Mouse (Mus musculus) cerebral cortex, adult 2 months (tissue): ENCODE results near the gene C1rl.

Source experiments
- WGBS: fragments of 180-500 bp; shearing (Covaris S2); methylation state at CpG from one replicate; pipeline ENCODE4 v1.1.7; 2018; 5-methylcytosine and 5-hydroxymethylcytosine counted together

C1rl gene

GRCm38 (mm10) chr6:124492842-124493561, at the start of gene C1rl:
TSS of gene C1rl (plus strand) at chr6:124493113.
- 42% methylated on average over 4 of the region's 4 CpGs for WGBS

- 83% methylated on average over 2 of the region's 2 CpGs for WGBS
These were observed 49.6 kb upstream of the C1rl start for GRCm38 (mm10) chr6:124443338-124443737.

GRCm38 (mm10) chr6:124446024-124446423, 46.9 kb upstream of the C1rl start:
- WGBS: 84% methylated on average over 2 of the region's 2 CpGs

- 94% methylated on average over 9 of the region's 9 CpGs for WGBS
These were observed 46.5 kb upstream of the C1rl start for GRCm38 (mm10) chr6:124446459-124446858.

- WGBS: 90% methylated on average over 2 of the region's 2 CpGs
These were observed 45.6 kb upstream of the C1rl start for GRCm38 (mm10) chr6:124447356-124447755.

GRCm38 (mm10) chr6:124448186-124448852, 44.6 kb upstream of the C1rl start:
- WGBS: 71% methylated on average over 10 of the region's 10 CpGs

- 79% methylated on average over 16 of the region's 16 CpGs for WGBS
These were observed 43.8 kb upstream of the C1rl start for GRCm38 (mm10) chr6:124448959-124449667.

GRCm38 (mm10) chr6:124449668-124450383, 43.1 kb upstream of the C1rl start:
- 76% methylated on average over 18 of the region's 18 CpGs for WGBS

GRCm38 (mm10) chr6:124451995-124452394, 40.9 kb upstream of the C1rl start:
- WGBS: 71% methylated on average over 3 of the region's 3 CpGs

GRCm38 (mm10) chr6:124453756-124454155, 39.2 kb upstream of the C1rl start:
- 57% methylated on average over 4 of the region's 4 CpGs for WGBS

GRCm38 (mm10) chr6:124456243-124456642, 36.7 kb upstream of the C1rl start:
- 93% methylated on average over 5 of the region's 5 CpGs for WGBS

- WGBS: 89% methylated on average over 5 of the region's 5 CpGs
These were observed 35.1 kb upstream of the C1rl start for GRCm38 (mm10) chr6:124457827-124458226.

- WGBS: 79% methylated on average over 11 of the region's 11 CpGs
These were observed 34.4 kb upstream of the C1rl start for GRCm38 (mm10) chr6:124458505-124458904.

GRCm38 (mm10) chr6:124459388-124459787, 33.5 kb upstream of the C1rl start:
- WGBS: 77% methylated on average over 4 of the region's 4 CpGs

- WGBS: 11% methylated on average over 8 of the region's 8 CpGs
These were observed 29.0 kb upstream of the C1rl start for GRCm38 (mm10) chr6:124463881-124464291.

GRCm38 (mm10) chr6:124464305-124465271, 28.3 kb upstream of the C1rl start, which contains the start of gene Clstn3:
TSS of gene Clstn3 (minus strand) at chr6:124464794.
- WGBS: 4% methylated on average over 27 of the region's 27 CpGs

GRCm38 (mm10) chr6:124465299-124465698, 27.6 kb upstream of the C1rl start:
- WGBS: 20% methylated on average over 6 of the region's 6 CpGs

GRCm38 (mm10) chr6:124465729-124466128, 27.2 kb upstream of the C1rl start:
- 66% methylated on average over 6 of the region's 6 CpGs for WGBS

GRCm38 (mm10) chr6:124471121-124471520, 21.8 kb upstream of the C1rl start:
- WGBS: 91% methylated on average over 3 of the region's 3 CpGs

GRCm38 (mm10) chr6:124471783-124472638, 20.9 kb upstream of the C1rl start:
- 90% methylated on average over 6 of the region's 6 CpGs for WGBS
